Mouse (Mus musculus) forebrain, embryonic 11.5 days (tissue): Measurements from ENCODE around the gene Zfp273. TPM values are rescaled to one million over a fixed set of nuclear protein-coding genes. Genes with fewer than 3 reads are reported as not detected.
"Not testable (repeated sequence)": the region's sequence is repeated elsewhere in the genome, so short reads cannot be mapped to it uniquely, and the experiment has no call there.

Source experiments
- ATAC-seq: fragments of 200-750 bp; cut with Nextera tagmentation; replicated peaks from 2 replicates; pipeline ENCODE4 v1.8.0; 2017; ENCODE audit warnings: moderate TSS enrichment; ENCODE audit not compliant: low FRiP score
- DNase-seq: peaks from one replicate; pipeline ENCODE4 v3.0.0-alpha.2; 2017; ENCODE audit warnings: low spot score
- H3K27ac ChIP-seq: fragments of 300-500 bp; sonication (generic); 2 replicates; pipeline ENCODE4 v1.5.1; 2014; ENCODE audit warnings: low read depth, low read length
- H3K27me3 ChIP-seq: fragments of 300-500 bp; sonication (generic); 2 replicates; pipeline ENCODE4 v1.6.1; 2014; ENCODE audit warnings: mild to moderate bottlenecking, low read length, mixed read lengths; ENCODE audit not compliant: control insufficient read depth, insufficient read depth
- H3K36me3 ChIP-seq: fragments of 300-500 bp; sonication (generic); 2 replicates; pipeline ENCODE4 v1.6.1; 2014; ENCODE audit warnings: mild to moderate bottlenecking, low read length, moderate library complexity, mixed read lengths; ENCODE audit not compliant: control insufficient read depth, insufficient read depth
- H3K4me1 ChIP-seq: fragments of 300-500 bp; sonication (generic); replicated peaks from 2 replicates; pipeline ENCODE4 v1.6.1; 2014; ENCODE audit warnings: low read length, mixed read lengths; ENCODE audit not compliant: control insufficient read depth, insufficient read depth
- H3K4me2 ChIP-seq: fragments of 300-500 bp; sonication (generic); 2 replicates; pipeline ENCODE4 v1.6.1; 2014; ENCODE audit warnings: low read depth, mild to moderate bottlenecking, low read length, moderate library complexity, mixed read lengths; ENCODE audit not compliant: severe bottlenecking
- H3K4me3 ChIP-seq: fragments of 300-500 bp; sonication (generic); 2 replicates; pipeline ENCODE4 v1.5.1; 2014; ENCODE audit warnings: low read depth, low read length
- H3K9ac ChIP-seq: fragments of 300-500 bp; sonication (generic); 2 replicates; pipeline ENCODE4 v1.6.1; 2014; ENCODE audit warnings: low read length
- H3K9me3 ChIP-seq: fragments of 300-500 bp; sonication (generic); 2 replicates; pipeline ENCODE4 v1.6.1; 2016; ENCODE audit warnings: low read length, mixed read lengths; ENCODE audit not compliant: control insufficient read depth
- WGBS: fragments of 180-500 bp; shearing (Covaris S2); extraction: QIAGEN DNeasy Blood & Tissue Kit; methylation state at CpG from one replicate; pipeline ENCODE4 v1.1.7; 2014; 5-methylcytosine and 5-hydroxymethylcytosine counted together
- polyA plus RNA-seq: library from polyadenylated mRNA; unstranded; fragments of >200 nt; fragmentation: Nextera tagmentation; extraction: Ambion mirVana; gene quantifications from 2 replicates; pipeline ENCODE4 v1.2.1, GENCODE M21; 2014

Gene Zfp273
- 7.7 and 8.1 TPM in 2 replicates for polyA plus RNA-seq

DNA sequence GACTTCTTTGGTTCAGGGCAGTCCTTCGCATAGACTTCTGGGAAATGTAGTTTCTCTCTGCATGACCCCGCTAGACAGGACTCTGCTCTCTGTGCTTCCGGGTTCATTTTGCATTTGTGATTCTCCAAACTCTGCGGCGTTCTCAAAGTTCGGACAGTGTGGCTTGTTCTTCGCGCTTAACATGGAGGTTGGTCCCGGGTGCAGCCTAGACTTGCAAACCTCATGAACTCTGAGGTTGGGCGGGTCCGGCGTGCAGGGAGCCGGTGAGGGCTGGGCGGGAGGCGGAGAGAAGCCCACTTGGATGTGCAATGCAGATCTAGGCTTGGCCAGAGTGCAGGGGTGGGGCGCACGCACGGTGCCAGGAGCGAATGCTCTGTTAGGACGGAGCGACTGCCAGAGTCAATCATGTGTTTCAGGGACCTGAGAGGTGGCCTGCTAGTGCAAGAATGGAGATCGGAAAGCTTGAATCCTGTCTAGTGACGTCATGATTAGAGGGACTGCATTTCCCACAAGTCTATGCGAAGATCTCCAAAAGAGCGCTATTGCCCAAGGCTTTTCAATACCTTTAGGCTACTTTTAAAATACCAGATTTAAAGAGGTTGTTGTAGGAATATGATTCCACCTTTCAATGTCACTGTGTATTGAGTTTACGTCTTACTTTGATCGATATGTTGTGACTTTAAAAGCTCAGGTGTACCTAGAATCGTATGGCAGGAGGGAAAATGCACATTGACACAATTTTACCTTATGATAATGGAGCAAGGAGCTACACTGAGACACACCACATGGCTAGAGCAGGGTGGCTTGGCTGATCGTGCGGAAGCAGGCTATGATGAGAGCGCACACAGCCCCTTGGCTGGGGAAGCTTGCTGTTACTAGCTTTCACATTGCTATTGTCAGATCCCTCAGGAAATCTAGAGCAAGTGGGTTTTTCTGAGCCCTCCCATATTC lies at the start of gene Zfp273:
TSS of gene Zfp273 (plus strand) at position 31 of the 951 bp plus-strand sequence.
- peak; percentile 95 for ATAC-seq

DNA sequence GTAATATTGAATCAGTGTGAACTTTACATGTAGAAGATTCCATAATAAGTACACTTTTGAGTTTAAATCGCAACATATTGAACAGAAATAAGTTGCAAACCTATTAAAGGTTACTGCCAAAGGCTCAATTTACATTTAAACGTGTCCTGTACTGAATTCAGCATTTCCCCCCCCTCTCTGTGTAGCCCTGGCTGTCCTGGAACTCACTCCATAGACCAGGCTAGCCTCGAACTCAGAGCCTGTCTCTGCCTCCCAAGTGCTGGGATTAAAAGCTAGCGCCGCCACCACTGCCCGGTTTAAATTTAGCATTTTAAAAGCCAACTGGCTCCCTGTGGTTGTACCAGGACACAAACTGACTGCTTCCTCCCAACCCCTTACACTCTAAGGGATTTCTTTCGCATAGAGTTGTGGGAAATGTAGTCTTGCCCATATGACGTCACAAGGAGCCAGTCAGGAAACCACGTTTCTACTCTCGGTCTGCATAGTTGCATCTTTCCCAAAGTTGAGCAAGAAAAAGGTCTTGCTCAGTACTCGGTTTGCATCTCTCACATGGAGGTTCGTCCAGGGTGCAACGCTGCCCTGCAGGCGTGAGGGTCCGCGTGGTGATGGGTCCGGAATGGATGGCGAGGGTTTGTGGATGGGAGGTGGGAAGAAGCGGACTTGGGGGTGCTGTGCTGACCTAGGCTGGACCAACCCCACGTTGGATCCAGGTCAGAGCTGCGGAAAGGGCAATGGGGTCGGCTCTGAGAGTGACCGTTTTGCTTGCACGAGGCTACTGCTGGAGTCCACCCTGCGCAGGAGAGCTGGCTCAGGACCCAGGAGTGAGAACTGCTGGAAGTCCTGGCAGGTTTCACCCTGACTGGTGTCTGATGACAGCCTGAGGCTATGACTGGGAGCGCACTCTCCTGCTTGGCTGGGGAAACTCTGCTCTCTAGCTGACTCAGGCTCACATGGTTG lies 34.0 kb upstream of the Zfp273 start, which contains the start of gene Zfp493:
TSS of gene Zfp493 (plus strand) at position 429 of the 957 bp plus-strand sequence.
- no peaks in the 10 kb centered on the region for H3K27me3 ChIP-seq
- ATAC-seq (peak; percentile 97), DNase-seq (peak; percentile 67)
- H3K9me3 ChIP-seq, result no peaks in the 10 kb centered on the region
- WGBS, result 7% methylated on average over 26 of the region's 26 CpGs
- H3K4me2 ChIP-seq, result peak within 1 kb of the TSS; percentile 66
- no peaks in the 10 kb centered on the region for H3K4me1 ChIP-seq
- H3K36me3 ChIP-seq, result no peaks in the 10 kb centered on the region
- peak within 1 kb of the TSS; percentile 44 for H3K4me3 ChIP-seq
- H3K27ac ChIP-seq, result no peak within 1 kb of the TSS
- peak within 1 kb of the TSS; percentile 67 for H3K9ac ChIP-seq

More for the DNA sequence above, at the start of gene Zfp273:
- 4% methylated on average over 31 of the region's 31 CpGs for WGBS
- Histone ChIP-seq H3K27ac (peak within 1 kb of the TSS; percentile 70; the same call in 1 of the 2 replicates), H3K9me3 (no peaks in the 10 kb centered on the region; the same call in 1 of the 2 replicates), H3K4me3 (peak within 1 kb of the TSS; percentile 80), H3K4me2 (peak within 1 kb of the TSS; percentile 68), H3K9ac (peak within 1 kb of the TSS; percentile 65), H3K4me1 (no peaks in the 10 kb centered on the region; the same call in 1 of the 2 replicates), H3K27me3 (no peaks in the 10 kb centered on the region), H3K36me3 (no peaks in the 10 kb centered on the region)
- peak; percentile 78 for DNase-seq

DNA sequence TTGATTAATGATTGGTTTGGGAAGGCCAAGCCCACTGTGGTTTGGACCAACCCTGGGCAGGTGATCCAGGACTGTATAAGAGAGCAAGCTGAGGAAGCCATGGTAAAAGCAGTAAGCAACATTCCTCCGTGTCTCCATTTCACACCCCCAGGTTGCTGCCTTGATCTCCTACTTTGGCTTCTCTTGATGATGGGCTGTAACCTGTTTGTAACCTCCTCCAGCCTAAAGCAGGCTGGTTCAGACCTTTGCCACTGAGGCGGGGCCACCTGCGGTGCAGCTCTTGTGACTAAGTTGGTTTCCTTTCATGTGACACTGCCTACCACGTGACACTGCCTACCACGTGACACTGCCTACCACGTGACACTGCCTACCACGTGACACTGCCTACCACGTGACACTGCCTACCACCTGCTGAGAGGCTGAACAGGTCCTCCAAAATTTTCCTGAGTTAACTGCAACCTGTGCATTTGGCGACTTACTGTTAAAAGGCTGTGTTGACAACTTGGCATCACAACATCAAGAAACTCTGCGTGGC lies 21.6 kb upstream of the Zfp273 start:
- no peaks in the 10 kb centered on the region for H3K36me3 ChIP-seq
- ATAC-seq (no peak), DNase-seq (no peak)
- 94% methylated on average over 10 of the region's 10 CpGs for WGBS
- no peaks in the 10 kb centered on the region for H3K9me3 ChIP-seq
- no peak overlapping the region for H3K9ac ChIP-seq
- H3K27ac ChIP-seq, result no peak overlapping the region
- no peaks in the 10 kb centered on the region for H3K27me3 ChIP-seq
- H3K4me1 ChIP-seq, result no peaks in the 10 kb centered on the region
- H3K4me3 ChIP-seq, result no peak overlapping the region
- no peak overlapping the region for H3K4me2 ChIP-seq

GRCm38 (mm10) chr13:67798618-67799017 lies 14.9 kb upstream of the Zfp273 start:
- Histone ChIP-seq H3K27me3 (no peaks in the 10 kb centered on the region), H3K4me2 (no peak overlapping the region), H3K9ac (no peak overlapping the region), H3K27ac (no peak overlapping the region), H3K4me1 (no peaks in the 10 kb centered on the region), H3K4me3 (no peak overlapping the region), H3K9me3 (no peaks in the 10 kb centered on the region), H3K36me3 (no peaks in the 10 kb centered on the region)
- ATAC-seq (no peak), DNase-seq (no peak)
- 58% methylated on average over 3 of the region's 3 CpGs for WGBS

GRCm38 (mm10) chr13:67799151-67799550 lies 14.4 kb upstream of the Zfp273 start:
- H3K27ac ChIP-seq, DNase-seq, ATAC-seq, H3K9me3 ChIP-seq, H3K36me3 ChIP-seq, H3K4me2 ChIP-seq, H3K4me3 ChIP-seq, H3K27me3 ChIP-seq, H3K4me1 ChIP-seq, H3K9ac ChIP-seq: not testable (repeated sequence)
- 78% methylated on average over 3 of the region's 3 CpGs for WGBS

- no peak for DNase-seq
- no peaks in the 10 kb centered on the region; the same call in 1 of the 2 replicates for H3K9me3 ChIP-seq
Measured at GRCm38 (mm10) chr13:67811651-67812210, 1.8 kb upstream of the Zfp273 start.

GRCm38 (mm10) chr13:67812961-67813709 lies 405 bp upstream of the Zfp273 start:
- no peaks in the 10 kb centered on the region; the same call in 1 of the 2 replicates for H3K4me1 ChIP-seq
- DNase-seq (no peak), ATAC-seq (peak; percentile 49)
- no peaks in the 10 kb centered on the region; the same call in 1 of the 2 replicates for H3K9me3 ChIP-seq
- WGBS, result 77% methylated on average over 8 of the region's 8 CpGs
- no peaks in the 10 kb centered on the region for H3K27me3 ChIP-seq
- peak overlapping the region; percentile 80 for H3K4me3 ChIP-seq
- H3K9ac ChIP-seq, result no peak overlapping the region; the same call in 1 of the 2 replicates
- no peaks in the 10 kb centered on the region for H3K36me3 ChIP-seq
- no peak overlapping the region for H3K27ac ChIP-seq
- no peak overlapping the region for H3K4me2 ChIP-seq

More at GRCm38 (mm10) chr13:67811651-67812210, 1.8 kb upstream of the Zfp273 start:
- H3K27ac ChIP-seq, result no peak overlapping the region
- 68% methylated on average over 1 of the region's 1 CpGs for WGBS
- ATAC-seq, result no peak
- H3K4me3 ChIP-seq, result no peak overlapping the region
- no peaks in the 10 kb centered on the region for H3K36me3 ChIP-seq
- H3K4me1 ChIP-seq, result no peaks in the 10 kb centered on the region; the same call in 1 of the 2 replicates
- no peaks in the 10 kb centered on the region for H3K27me3 ChIP-seq
- H3K9ac ChIP-seq, result no peak overlapping the region
- no peak overlapping the region for H3K4me2 ChIP-seq
